Mouse (Mus musculus): ENCODE data around the gene Ext2. TPM values are rescaled to one million over a fixed set of nuclear protein-coding genes. Genes with fewer than 3 reads are reported as not detected.

Gene Ext2
- polyA plus RNA-seq, 2 experiments, result 80.7 to 115 TPM

DNA sequence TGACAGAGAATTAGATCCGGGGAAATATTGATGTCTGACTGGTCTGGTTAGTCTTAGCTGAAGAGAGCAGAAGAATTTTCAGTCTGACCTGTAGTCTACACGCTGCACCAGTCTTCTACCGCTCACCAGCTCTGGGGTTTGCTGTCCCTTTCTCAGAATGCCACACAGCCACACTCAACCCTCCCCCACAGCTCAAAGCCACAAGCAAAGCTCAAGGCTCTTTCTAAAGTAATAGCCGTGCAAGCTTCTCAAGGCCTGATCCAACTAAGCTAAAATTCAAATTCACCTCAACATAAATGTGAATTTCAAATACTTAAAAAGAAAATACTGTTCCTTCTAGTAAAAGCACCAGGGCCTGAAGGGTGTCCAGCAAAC lies 45.3 kb downstream of the Ext2 start:
- H3K27me3 ChIP-seq (ENCODE audit: control insufficient read depth, insufficient read depth, low read length), result 0 out of 2 replicates have a peak, but pooled peaks cover 7% of the 10 kb centered on the region
- H3K27ac ChIP-seq (replicated peaks; ENCODE audit: low read depth, low read length), result no peak overlapping the region
- ATAC-seq (ENCODE audit: low FRiP score, low read depth), result no peak
- no peaks in the 10 kb centered on the region for H3K9me3 ChIP-seq (ENCODE audit: control insufficient read depth, low read length)
- no peaks in the 10 kb centered on the region for H3K36me3 ChIP-seq (ENCODE audit: control insufficient read depth, insufficient read depth, low read length)
- DNase-seq (ENCODE audit: low spot score), result no peak
- H3K4me3 ChIP-seq (replicated peaks; ENCODE audit: low read length), result no peak overlapping the region
- WGBS, result 66% methylated on average over 4 of the region's 4 CpGs
- H3K4me1 ChIP-seq (ENCODE audit: control insufficient read depth, insufficient read depth, low read length), result peaks cover 61% of the 10 kb centered on the region
- no peak overlapping the region for H3K9ac ChIP-seq (ENCODE audit: low read depth, low read length, severe bottlenecking)
- no peak overlapping the region for H3K4me2 ChIP-seq (replicated peaks; ENCODE audit: low read depth, low read length, severe bottlenecking)
- TF ChIP-seq POLR2A (IDR thresholded peaks at IDR 0.05; ENCODE audit: borderline replicate concordance, extremely low read depth, insufficient read depth, insufficient read length), result no peak

DNA sequence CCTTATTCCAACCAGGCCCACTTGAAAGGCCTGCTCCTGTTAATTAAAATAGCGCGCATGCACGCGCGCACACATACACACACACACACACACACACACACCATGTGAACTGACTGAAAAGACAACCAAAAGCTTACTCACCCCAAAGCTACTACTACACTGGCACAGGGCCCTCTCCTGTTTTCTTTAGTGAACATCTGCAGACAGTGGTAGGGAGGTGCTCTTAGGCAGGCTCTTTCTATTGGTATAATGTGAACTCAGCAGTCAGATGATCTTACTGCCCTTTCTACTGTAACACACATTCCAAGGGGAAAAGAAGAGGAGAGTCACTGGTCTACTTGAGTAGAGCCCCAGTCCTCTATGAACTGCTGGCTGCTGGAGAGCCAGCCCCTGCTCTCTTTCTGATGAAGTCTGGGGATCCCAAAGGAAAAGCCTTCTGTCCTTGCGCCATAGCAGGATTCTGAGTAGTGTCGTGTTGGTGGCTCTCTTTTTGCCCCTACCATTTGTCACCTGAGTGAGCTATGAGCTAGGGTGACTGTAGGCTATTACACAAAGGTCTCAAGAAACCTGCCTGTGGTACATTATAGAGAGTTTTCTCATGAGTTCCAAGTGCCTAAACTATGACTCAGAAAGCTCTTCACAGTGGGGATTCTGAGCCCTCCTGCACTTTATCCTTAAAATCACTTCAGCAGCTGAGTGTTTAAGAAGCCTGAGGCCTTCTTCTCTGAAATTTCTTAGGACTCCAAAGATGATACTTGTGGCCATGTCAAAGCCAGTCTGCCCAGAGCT lies 45.9 kb downstream of the Ext2 start:
- Histone ChIP-seq H3K36me3 (ENCODE audit: control insufficient read depth, insufficient read depth, low read length) (0 out of 2 replicates have a peak, but pooled peaks cover under 1% of the 10 kb centered on the region), H3K27me3 (ENCODE audit: control insufficient read depth, insufficient read depth, low read length) (0 out of 2 replicates have a peak, but pooled peaks cover 7% of the 10 kb centered on the region), H3K9me3 (ENCODE audit: control insufficient read depth, low read length) (no peaks in the 10 kb centered on the region), H3K4me3 (replicated peaks; ENCODE audit: low read length) (no peak overlapping the region), H3K4me2 (replicated peaks; ENCODE audit: low read depth, low read length, severe bottlenecking) (no peak overlapping the region), H3K4me1 (ENCODE audit: control insufficient read depth, insufficient read depth, low read length) (peaks cover 60% of the 10 kb centered on the region), H3K9ac (ENCODE audit: low read depth, low read length, severe bottlenecking) (no peak overlapping the region), H3K27ac (replicated peaks; ENCODE audit: low read depth, low read length) (no peak overlapping the region)
- TF ChIP-seq POLR2A (IDR thresholded peaks at IDR 0.05; ENCODE audit: borderline replicate concordance, extremely low read depth, insufficient read depth, insufficient read length), result no peak
- DNase-seq (ENCODE audit: low spot score), result no peak
- no peak for ATAC-seq (ENCODE audit: low FRiP score, low read depth)
- WGBS, result 80% methylated on average over 7 of the region's 7 CpGs

DNA sequence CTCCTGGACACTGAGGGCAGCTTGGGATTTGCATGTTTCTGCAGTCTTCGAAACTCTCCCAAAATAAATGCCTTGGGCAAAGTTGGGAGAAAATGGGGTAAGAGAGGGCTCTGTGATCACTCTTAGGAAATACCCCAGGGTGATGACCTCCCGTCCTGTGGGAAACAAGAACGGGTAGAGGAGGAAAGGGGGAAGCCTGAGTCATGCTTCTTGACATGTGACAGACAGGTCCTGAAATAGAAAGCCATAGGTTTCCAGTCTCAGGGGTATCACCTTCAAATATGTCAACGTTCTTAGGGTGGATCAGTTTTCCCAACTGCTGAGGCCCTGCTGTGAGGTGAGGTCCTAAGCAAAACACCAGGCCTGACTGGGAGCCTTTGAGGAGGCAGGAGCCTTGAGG lies 46.9 kb downstream of the Ext2 start:
- Histone ChIP-seq H3K27me3 (ENCODE audit: control insufficient read depth, insufficient read depth, low read length) (0 out of 2 replicates have a peak, but pooled peaks cover 7% of the 10 kb centered on the region), H3K9ac (ENCODE audit: low read depth, low read length, severe bottlenecking) (no peak overlapping the region), H3K4me1 (ENCODE audit: control insufficient read depth, insufficient read depth, low read length) (peaks cover 65% of the 10 kb centered on the region), H3K27ac (replicated peaks; ENCODE audit: low read depth, low read length) (no peak overlapping the region), H3K4me3 (replicated peaks; ENCODE audit: low read length) (no peak overlapping the region), H3K36me3 (ENCODE audit: control insufficient read depth, insufficient read depth, low read length) (0 out of 2 replicates have a peak, but pooled peaks cover 4% of the 10 kb centered on the region), H3K4me2 (replicated peaks; ENCODE audit: low read depth, low read length, severe bottlenecking) (no peak overlapping the region), H3K9me3 (ENCODE audit: control insufficient read depth, low read length) (no peaks in the 10 kb centered on the region)
- 42% methylated on average over 4 of the region's 4 CpGs for WGBS
- no peak for ATAC-seq (ENCODE audit: low FRiP score, low read depth)
- no peak for TF ChIP-seq POLR2A (IDR thresholded peaks at IDR 0.05; ENCODE audit: borderline replicate concordance, extremely low read depth, insufficient read depth, insufficient read length)
- no peak for DNase-seq (ENCODE audit: low spot score)

DNA sequence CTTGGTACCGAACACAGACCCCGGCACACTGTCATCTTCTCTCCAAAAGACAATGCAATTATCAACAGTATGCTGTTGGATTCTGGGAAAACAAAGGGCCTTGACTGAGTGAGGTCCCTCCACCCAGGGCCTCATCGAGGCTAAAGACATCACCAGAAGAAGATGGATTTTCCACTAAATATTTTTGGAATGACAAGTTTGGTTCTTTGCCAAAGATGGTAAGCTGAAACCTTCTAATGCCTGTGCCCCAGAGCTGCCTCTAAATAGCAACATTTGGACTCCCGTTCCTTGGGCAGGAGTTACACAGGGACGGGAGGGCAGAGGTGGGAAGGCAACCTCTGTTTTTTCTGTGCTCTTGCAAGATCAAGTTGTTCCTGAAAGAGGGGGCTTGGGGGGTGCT lies 47.4 kb downstream of the Ext2 start:
- Histone ChIP-seq H3K9ac (ENCODE audit: low read depth, low read length, severe bottlenecking) (no peak overlapping the region), H3K36me3 (ENCODE audit: control insufficient read depth, insufficient read depth, low read length) (0 out of 2 replicates have a peak, but pooled peaks cover 4% of the 10 kb centered on the region), H3K4me3 (replicated peaks; ENCODE audit: low read length) (no peak overlapping the region), H3K27me3 (ENCODE audit: control insufficient read depth, insufficient read depth, low read length) (0 out of 2 replicates have a peak, but pooled peaks cover 7% of the 10 kb centered on the region), H3K4me1 (ENCODE audit: control insufficient read depth, insufficient read depth, low read length) (peaks cover 60% of the 10 kb centered on the region), H3K27ac (replicated peaks; ENCODE audit: low read depth, low read length) (no peak overlapping the region), H3K4me2 (replicated peaks; ENCODE audit: low read depth, low read length, severe bottlenecking) (no peak overlapping the region), H3K9me3 (ENCODE audit: control insufficient read depth, low read length) (no peaks in the 10 kb centered on the region)
- TF ChIP-seq POLR2A (IDR thresholded peaks at IDR 0.05; ENCODE audit: borderline replicate concordance, extremely low read depth, insufficient read depth, insufficient read length), result no peak
- ATAC-seq (ENCODE audit: low FRiP score, low read depth), result no peak
- 34% methylated on average over 5 of the region's 5 CpGs for WGBS
- DNase-seq (ENCODE audit: low spot score), result peak; percentile 66

- no peaks in the 10 kb centered on the region for H3K9me3 ChIP-seq (ENCODE audit: control insufficient read depth, low read length)
- TF ChIP-seq POLR2A (IDR thresholded peaks at IDR 0.05; ENCODE audit: borderline replicate concordance, extremely low read depth, insufficient read depth, insufficient read length), result no peak
- no peak overlapping the region for H3K4me3 ChIP-seq (replicated peaks; ENCODE audit: low read length)
- DNase-seq (ENCODE audit: low spot score) (peak; percentile 38), ATAC-seq (ENCODE audit: low FRiP score, low read depth) (0 out of 2 replicates have a peak, but pooled peaks have one; percentile 18)
- H3K9ac ChIP-seq (ENCODE audit: low read depth, low read length, severe bottlenecking), result 0 out of 2 replicates have a peak overlapping the region, but pooled peaks have one; percentile 12
- peaks cover 46% of the 10 kb centered on the region for H3K4me1 ChIP-seq (ENCODE audit: control insufficient read depth, insufficient read depth, low read length)
- WGBS, result 8% methylated on average over 4 of the region's 4 CpGs
- H3K27ac ChIP-seq (replicated peaks; ENCODE audit: low read depth, low read length), result 0 out of 2 replicates have a peak overlapping the region, but pooled peaks have one; percentile 15
- H3K4me2 ChIP-seq (replicated peaks; ENCODE audit: low read depth, low read length, severe bottlenecking), result no peak overlapping the region
- H3K27me3 ChIP-seq (ENCODE audit: control insufficient read depth, insufficient read depth, low read length), result 0 out of 2 replicates have a peak, but pooled peaks cover 4% of the 10 kb centered on the region
- H3K36me3 ChIP-seq (ENCODE audit: control insufficient read depth, insufficient read depth, low read length), result peaks cover 14% of the 10 kb centered on the region; the same call in 1 of the 2 replicates
These were observed 49.6 kb downstream of the Ext2 start for GRCm38 (mm10) chr2:93772765-93773085.

All from limb, embryonic 14.5 days (tissue).